Mouse (Mus musculus) liver, embryonic 14.5 days (tissue): ENCODE results near the gene Ift20.

ENCODE experiments used
- CTCF ChIP-seq: IDR thresholded peaks from 2 replicates; pipeline ENCODE4 v1.5.1; 2016; ENCODE audit warnings: antibody characterized with exemption, low read depth, control low read depth
- EP300 ChIP-seq: IDR thresholded peaks from 2 replicates; pipeline ENCODE4 v1.6.1; 2016; ENCODE audit warnings: antibody characterized with exemption, low read depth

DNA sequence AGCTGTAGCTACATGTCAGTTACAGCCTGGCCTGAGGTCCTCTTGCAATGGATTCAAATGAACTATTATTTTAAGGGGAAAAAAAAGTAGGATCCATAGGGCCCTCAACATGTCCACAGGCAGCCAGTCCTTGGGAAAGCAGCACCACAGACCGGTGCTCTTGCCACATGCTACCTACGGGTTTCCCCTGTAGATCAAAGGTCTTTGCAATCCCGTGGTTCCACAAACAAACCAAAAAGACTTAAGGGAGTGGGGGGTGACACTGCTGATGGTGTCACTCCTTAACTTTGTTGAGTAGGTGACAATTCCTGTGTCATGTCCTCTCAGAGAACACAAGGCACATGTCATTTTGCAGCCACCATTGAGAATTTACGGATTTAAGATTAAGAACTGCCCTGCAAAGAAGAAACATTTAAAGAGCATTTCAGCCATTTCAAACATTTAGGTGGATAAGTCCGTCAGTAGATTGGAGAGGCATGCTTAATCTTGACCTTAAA is 13.4 kb downstream of the Ift20 start:
- no peak for TF ChIP-seq CTCF
- TF ChIP-seq EP300 = no peak
